Mouse (Mus musculus): Measurements from ENCODE around the gene Itga8. TPM values are rescaled to one million over a fixed set of nuclear protein-coding genes. Genes with fewer than 3 reads are reported as not detected.

Itga8 gene
- polyA plus RNA-seq, 1 experiment from 2014 or later: 37.4 TPM

- no peak for ATAC-seq (replicated peaks; ENCODE audit: low FRiP score, low read depth)
- Histone ChIP-seq H3K9me3 (replicated peaks; ENCODE audit: low read length) (no peaks in the 10 kb centered on the region), H3K9ac (ENCODE audit: low read depth, low read length) (no peak overlapping the region), H3K27me3 (ENCODE audit: insufficient read depth, low read length) (no peaks in the 10 kb centered on the region), H3K4me3 (replicated peaks; ENCODE audit: low read depth, low read length) (peak overlapping the region; percentile 16; the same call in 1 of the 2 replicates), H3K27ac (no peak overlapping the region), H3K36me3 (ENCODE audit: insufficient read depth, low read length) (no peaks in the 10 kb centered on the region), H3K4me2 (ENCODE audit: low read length) (peak overlapping the region; percentile 50), H3K4me1 (replicated peaks; ENCODE audit: insufficient read depth, low read length) (peaks cover 10% of the 10 kb centered on the region; the same call in 1 of the 2 replicates)
- no peak for DNase-seq (ENCODE audit: low spot score)
- no peak for TF ChIP-seq CTCF (IDR thresholded peaks at IDR 0.05; ENCODE audit: low read depth)
- WGBS: 29% methylated on average over 11 of the region's 11 CpGs
Observed at GRCm38 (mm10) chr2:12327691-12328354, 26.1 kb upstream of the Itga8 start.

DNA sequence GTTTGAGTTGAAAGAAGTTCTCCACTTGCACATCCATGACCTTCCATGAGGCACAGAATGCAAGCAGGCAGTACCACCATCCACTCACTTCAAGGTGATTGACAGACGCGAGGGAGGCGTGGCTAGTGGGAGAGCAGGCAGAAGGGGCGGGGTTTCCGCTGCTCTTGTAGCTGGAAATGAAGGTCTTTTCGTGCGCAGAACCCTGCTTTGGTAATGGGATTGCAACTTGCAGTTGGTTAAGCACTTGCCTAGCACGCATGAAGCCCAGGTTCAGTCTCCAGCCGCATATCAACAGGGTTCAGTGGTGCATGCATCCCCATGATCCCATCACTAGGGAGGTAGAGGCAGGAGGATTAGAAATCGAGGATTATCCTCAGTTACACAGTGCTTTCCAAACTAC lies 25.5 kb upstream of the Itga8 start:
- no peak for TF ChIP-seq CTCF (IDR thresholded peaks at IDR 0.05; ENCODE audit: low read depth)
- Histone ChIP-seq H3K27ac (no peak overlapping the region), H3K4me1 (replicated peaks; ENCODE audit: insufficient read depth, low read length) (peaks cover 10% of the 10 kb centered on the region; the same call in 1 of the 2 replicates), H3K36me3 (ENCODE audit: insufficient read depth, low read length) (no peaks in the 10 kb centered on the region), H3K9me3 (replicated peaks; ENCODE audit: low read length) (no peaks in the 10 kb centered on the region), H3K4me3 (replicated peaks; ENCODE audit: low read depth, low read length) (peak overlapping the region; percentile 16), H3K27me3 (ENCODE audit: insufficient read depth, low read length) (no peaks in the 10 kb centered on the region), H3K9ac (ENCODE audit: low read depth, low read length) (no peak overlapping the region), H3K4me2 (ENCODE audit: low read length) (peak overlapping the region; percentile 50)
- WGBS: 12% methylated on average over 10 of the region's 10 CpGs
- DNase-seq (ENCODE audit: low spot score): peak; percentile 60
- ATAC-seq (replicated peaks; ENCODE audit: low FRiP score, low read depth): peak; percentile 35; the same call in 1 of the 2 replicates

DNA sequence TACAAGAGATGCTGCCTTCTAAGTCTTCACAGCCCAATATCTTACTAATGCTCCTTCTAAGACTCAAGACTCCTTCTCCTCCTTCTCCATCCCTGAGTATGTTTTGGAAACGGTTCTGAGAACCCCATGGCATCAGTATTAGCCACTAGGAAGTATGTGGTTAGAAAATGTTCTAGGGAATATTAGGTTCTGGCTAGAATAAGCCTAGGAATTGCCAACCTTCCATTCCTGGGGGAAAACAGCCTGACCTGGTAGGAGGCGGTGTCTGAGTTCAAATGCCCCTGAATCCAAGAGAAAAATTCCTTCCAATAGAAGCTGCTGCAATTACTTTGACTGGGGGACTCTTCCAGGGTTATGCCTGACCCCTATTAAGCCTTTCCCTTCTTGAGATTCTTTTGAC lies 24.1 kb upstream of the Itga8 start:
- H3K4me1 ChIP-seq (replicated peaks; ENCODE audit: insufficient read depth, low read length): peaks cover 10% of the 10 kb centered on the region; the same call in 1 of the 2 replicates
- 82% methylated on average over 2 of the region's 2 CpGs for WGBS
- H3K4me2 ChIP-seq (ENCODE audit: low read length): no peak overlapping the region
- H3K27ac ChIP-seq: no peak overlapping the region
- ATAC-seq (replicated peaks; ENCODE audit: low FRiP score, low read depth): no peak
- no peak overlapping the region for H3K9ac ChIP-seq (ENCODE audit: low read depth, low read length)
- no peaks in the 10 kb centered on the region for H3K27me3 ChIP-seq (ENCODE audit: insufficient read depth, low read length)
- no peaks in the 10 kb centered on the region for H3K36me3 ChIP-seq (ENCODE audit: insufficient read depth, low read length)
- H3K9me3 ChIP-seq (replicated peaks; ENCODE audit: low read length): no peaks in the 10 kb centered on the region
- DNase-seq (ENCODE audit: low spot score): no peak
- no peak for TF ChIP-seq CTCF (IDR thresholded peaks at IDR 0.05; ENCODE audit: low read depth)
- H3K4me3 ChIP-seq (replicated peaks; ENCODE audit: low read depth, low read length): no peak overlapping the region

DNA sequence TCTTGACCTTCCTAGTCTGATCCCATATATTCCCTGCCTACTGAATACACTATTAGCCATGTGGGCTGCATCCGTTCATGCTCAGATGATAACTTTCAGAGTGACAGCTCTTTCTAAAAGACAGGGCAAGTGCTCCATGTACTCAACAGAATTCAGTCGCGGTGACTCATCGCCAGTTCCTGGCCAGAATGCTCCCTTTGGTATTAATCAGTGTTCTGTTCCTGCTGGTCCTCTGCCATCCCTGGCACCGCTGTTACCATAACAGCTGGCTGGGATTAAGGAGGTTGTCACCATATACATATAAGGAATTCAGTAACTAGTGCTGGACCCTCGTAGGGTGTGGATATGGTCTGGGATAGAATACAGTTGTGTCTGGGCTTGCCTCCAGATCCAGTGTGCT lies 23.7 kb upstream of the Itga8 start:
- DNase-seq (ENCODE audit: low spot score) (peak; percentile 19), ATAC-seq (replicated peaks; ENCODE audit: low FRiP score, low read depth) (0 out of 2 replicates have a peak, but pooled peaks have one; percentile 36)
- Histone ChIP-seq H3K9ac (ENCODE audit: low read depth, low read length) (no peak overlapping the region), H3K4me3 (replicated peaks; ENCODE audit: low read depth, low read length) (no peak overlapping the region), H3K36me3 (ENCODE audit: insufficient read depth, low read length) (no peaks in the 10 kb centered on the region), H3K27me3 (ENCODE audit: insufficient read depth, low read length) (no peaks in the 10 kb centered on the region), H3K4me2 (ENCODE audit: low read length) (no peak overlapping the region), H3K9me3 (replicated peaks; ENCODE audit: low read length) (no peaks in the 10 kb centered on the region), H3K4me1 (replicated peaks; ENCODE audit: insufficient read depth, low read length) (peaks cover 10% of the 10 kb centered on the region; the same call in 1 of the 2 replicates), H3K27ac (no peak overlapping the region)
- TF ChIP-seq CTCF (IDR thresholded peaks at IDR 0.05; ENCODE audit: low read depth): no peak
- 73% methylated on average over 6 of the region's 6 CpGs for WGBS

DNA sequence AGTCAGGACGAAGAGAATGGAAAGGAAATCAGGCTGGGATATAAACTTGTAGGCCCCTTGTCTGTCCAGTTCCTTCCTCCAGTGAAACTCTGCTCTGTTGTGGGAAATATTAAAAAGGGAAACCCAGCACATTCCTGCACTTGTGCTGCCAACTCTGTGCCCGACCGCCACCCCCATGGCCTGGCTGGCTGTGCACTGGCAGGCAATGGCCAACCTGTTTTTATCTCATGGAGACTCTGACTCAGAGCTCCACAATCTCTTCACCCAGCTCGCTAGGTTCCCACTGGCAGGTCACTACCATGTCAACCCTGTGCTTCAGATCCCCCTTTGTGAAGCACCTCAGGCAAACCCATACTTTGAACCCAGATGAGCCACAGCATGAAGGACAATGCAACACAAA lies 19.2 kb upstream of the Itga8 start:
- 85% methylated on average over 4 of the region's 4 CpGs for WGBS
- ATAC-seq (replicated peaks; ENCODE audit: low FRiP score, low read depth): no peak
- H3K4me1 ChIP-seq (replicated peaks; ENCODE audit: insufficient read depth, low read length): no peaks in the 10 kb centered on the region
- no peak overlapping the region for H3K4me3 ChIP-seq (replicated peaks; ENCODE audit: low read depth, low read length)
- DNase-seq (ENCODE audit: low spot score): no peak
- no peaks in the 10 kb centered on the region for H3K9me3 ChIP-seq (replicated peaks; ENCODE audit: low read length)
- no peaks in the 10 kb centered on the region for H3K36me3 ChIP-seq (ENCODE audit: insufficient read depth, low read length)
- TF ChIP-seq CTCF (IDR thresholded peaks at IDR 0.05; ENCODE audit: low read depth): no peak
- H3K27me3 ChIP-seq (ENCODE audit: insufficient read depth, low read length): no peaks in the 10 kb centered on the region
- no peak overlapping the region for H3K9ac ChIP-seq (ENCODE audit: low read depth, low read length)
- no peak overlapping the region for H3K4me2 ChIP-seq (ENCODE audit: low read length)
- no peak overlapping the region for H3K27ac ChIP-seq

DNA sequence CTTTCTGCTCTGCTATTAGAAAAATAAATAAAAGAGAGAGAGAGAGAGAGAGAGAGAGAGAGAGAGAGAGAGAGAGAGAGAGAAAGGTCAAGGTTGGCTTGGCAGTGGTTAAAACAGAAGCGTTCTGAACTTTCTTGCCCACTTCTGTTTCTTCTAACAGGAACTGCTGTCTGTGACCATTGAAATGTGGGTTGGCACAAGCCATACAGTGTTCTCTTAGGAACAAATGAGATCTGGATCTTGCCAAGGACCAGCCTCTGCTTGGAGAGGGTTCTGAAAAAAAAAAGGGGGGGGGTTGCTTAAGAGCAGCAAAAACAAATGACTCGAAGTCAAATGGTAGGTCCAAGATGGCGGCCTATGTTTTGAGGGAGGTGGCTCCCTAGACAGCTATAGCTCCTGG lies 17.0 kb upstream of the Itga8 start:
- no peak overlapping the region for H3K9ac ChIP-seq (ENCODE audit: low read depth, low read length)
- no peak overlapping the region for H3K27ac ChIP-seq
- no peaks in the 10 kb centered on the region for H3K27me3 ChIP-seq (ENCODE audit: insufficient read depth, low read length)
- H3K4me2 ChIP-seq (ENCODE audit: low read length): no peak overlapping the region
- WGBS: 85% methylated on average over 3 of the region's 3 CpGs
- H3K9me3 ChIP-seq (replicated peaks; ENCODE audit: low read length): no peaks in the 10 kb centered on the region
- H3K36me3 ChIP-seq (ENCODE audit: insufficient read depth, low read length): no peaks in the 10 kb centered on the region
- ATAC-seq (replicated peaks; ENCODE audit: low FRiP score, low read depth): no peak
- no peak for TF ChIP-seq CTCF (IDR thresholded peaks at IDR 0.05; ENCODE audit: low read depth)
- DNase-seq (ENCODE audit: low spot score): no peak
- no peak overlapping the region for H3K4me3 ChIP-seq (replicated peaks; ENCODE audit: low read depth, low read length)
- H3K4me1 ChIP-seq (replicated peaks; ENCODE audit: insufficient read depth, low read length): no peaks in the 10 kb centered on the region

Data from kidney, postnatal 0 days (tissue).